Comparison of ENCODE assay signal across 9 mouse cellular contexts in the genomic region with DNA sequence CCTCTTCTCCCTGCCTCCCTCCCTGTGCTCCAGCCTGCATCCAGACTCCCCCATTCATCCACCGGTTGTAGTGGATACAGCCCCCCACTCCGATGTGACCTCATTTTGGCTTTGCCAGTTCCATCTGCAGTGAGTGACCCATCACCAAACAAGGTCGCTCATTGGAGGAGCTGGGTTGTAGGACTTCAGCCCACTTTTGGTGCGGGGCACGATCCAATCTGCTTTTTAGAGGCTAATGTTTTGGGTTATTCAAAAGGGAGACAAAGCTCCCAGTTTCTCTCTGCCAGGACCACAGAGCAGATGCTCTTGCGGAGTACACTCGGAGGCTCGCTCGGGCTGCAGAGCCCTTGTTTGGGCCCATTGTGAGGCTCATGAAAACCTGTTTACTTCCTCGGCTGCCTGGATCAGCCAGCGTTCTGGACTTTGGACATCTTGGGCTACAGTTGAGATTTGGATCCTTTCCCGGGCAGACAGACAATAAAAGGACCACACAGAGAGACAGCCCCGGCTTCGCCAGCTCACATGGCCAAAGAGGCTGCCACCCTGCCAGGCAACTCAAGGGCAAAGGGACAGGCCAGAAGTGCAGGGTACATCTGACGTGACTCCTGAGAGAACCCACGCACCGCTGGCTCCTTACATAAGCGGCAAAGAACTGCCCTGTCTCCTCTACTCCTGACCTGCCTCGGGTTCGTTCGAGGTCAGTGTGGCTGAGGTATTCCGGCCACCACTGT.
A peak's percentile ranks its signal among the peaks of the same experiment; 100 is the strongest.
DNase-seq lines count a peak whose midpoint lies in the region; ATAC-seq and TF ChIP-seq lines count a peak whose summit lies in the region.
"Had no signal": no experiment of that assay in that cellular context is flagged by ENCODE, and none has a peak within 500 bp of the region (broad histone marks: within the 10 kb centered on the region; RNA-seq: fewer than 3 reads in every experiment).

No protein-coding gene starts in this region.

- intact Hi-C loops in gastrocnemius, adult 2 months (cut with DNase I): no loop called here
- intact Hi-C loops in left cerebral cortex, postnatal 4 days (cut with DNase I): no loop called here

- DNase-seq in Muller cell, postnatal 12 days (ENCODE audit: inconsistent ontology term): peak; percentile 80
- DNase-seq in cerebellum, adult 8-10 months: peak; percentile 33
- peak; percentile 33 for DNase-seq in gastrocnemius, adult 2 months
- DNase-seq in kidney, adult 9 months: peak; percentile 98
- DNase-seq in left cerebral cortex, postnatal 4 days: peak; percentile 88
- DNase-seq in right cerebral cortex, postnatal 4 days: peak; percentile 37

- TF ChIP-seq CTCF in gastrocnemius, adult 2 months (IDR thresholded peaks at IDR 0.05): no peak

- H3K4me3 ChIP-seq in gastrocnemius, adult 2 months: no peak overlapping the region
- H3K4me3 ChIP-seq: neural tube, embryonic 12.5 days had no signal

- no peak for ATAC-seq in megakaryocyte progenitor cell, adult 5-6 weeks (replicated peaks; ENCODE audit: poor library complexity)
- no peak for ATAC-seq in megakaryocyte-erythroid progenitor cell, adult 5-6 weeks (replicated peaks; ENCODE audit: low FRiP score, low TSS enrichment, poor library complexity, severe bottlenecking)

- H3K27ac ChIP-seq in gastrocnemius, adult 2 months: 0 out of 2 replicates have a peak overlapping the region, but pooled peaks have one; percentile 5
- H3K27ac ChIP-seq: neural tube, embryonic 12.5 days had no signal

Comparison
In these comparisons a context has a peak if more than half of its experiments do, and no peak if none do; other contexts are left out.
1. DNase-seq: peak in every context shown above with its lines; median percentile 98 in kidney, adult 9 months; 88 in left cerebral cortex, postnatal 4 days; 80 in Muller cell, postnatal 12 days; 37 in right cerebral cortex, postnatal 4 days; 33 in cerebellum, adult 8-10 months; 33 in gastrocnemius, adult 2 months.